Mouse (Mus musculus) neutrophil, adult 65 days (primary cell): ENCODE data around the gene Prdm4. TPM values are rescaled to one million over a fixed set of nuclear protein-coding genes. Genes with fewer than 3 reads are reported as not detected.

ENCODE experiments used
- total RNA-seq: library from RNA; stranded (reverse); gene quantifications from 2 replicates; pipeline ENCODE4 v1.2.4, GENCODE M21; 2023

Gene Prdm4
- total RNA-seq, result 41.3 and 55.0 TPM in 2 replicates

GRCm38 (mm10) chr10:85916498-85917309 lies at the start of gene Prdm4:
Gene Prdm4, minus strand, starts transcription at chr10:85917142.

GRCm38 (mm10) chr10:85957464-85957950 lies 40.6 kb upstream of the Prdm4 start, which contains the start of gene Rtcb:
Gene Rtcb, minus strand, starts transcription at chr10:85957823.

GRCm38 (mm10) chr10:85927676-85928445 lies 10.9 kb upstream of the Prdm4 start, which contains the start of gene Ascl4:
Gene Ascl4, plus strand, starts transcription at chr10:85927681.

Other genes with a start within 250 kb of the Prdm4 start
- gene Pwp1, start 87.6 kb downstream of the Prdm4 start, total RNA-seq, result 30.6 and 41.1 TPM in 2 replicates
- gene Ascl4, start 10.5 kb upstream of the Prdm4 start, total RNA-seq, result not detected in 2 replicates
- 23.6 and 33.6 TPM in 2 replicates for gene Rtcb, start 40.7 kb upstream of the Prdm4 start, total RNA-seq
- gene Bpifc, start 94.8 kb upstream of the Prdm4 start, total RNA-seq, result not detected in 2 replicates
- 26.7 and 32.9 TPM in 2 replicates for gene Fbxo7, start 104.8 kb upstream of the Prdm4 start, total RNA-seq